In the genomic region with DNA sequence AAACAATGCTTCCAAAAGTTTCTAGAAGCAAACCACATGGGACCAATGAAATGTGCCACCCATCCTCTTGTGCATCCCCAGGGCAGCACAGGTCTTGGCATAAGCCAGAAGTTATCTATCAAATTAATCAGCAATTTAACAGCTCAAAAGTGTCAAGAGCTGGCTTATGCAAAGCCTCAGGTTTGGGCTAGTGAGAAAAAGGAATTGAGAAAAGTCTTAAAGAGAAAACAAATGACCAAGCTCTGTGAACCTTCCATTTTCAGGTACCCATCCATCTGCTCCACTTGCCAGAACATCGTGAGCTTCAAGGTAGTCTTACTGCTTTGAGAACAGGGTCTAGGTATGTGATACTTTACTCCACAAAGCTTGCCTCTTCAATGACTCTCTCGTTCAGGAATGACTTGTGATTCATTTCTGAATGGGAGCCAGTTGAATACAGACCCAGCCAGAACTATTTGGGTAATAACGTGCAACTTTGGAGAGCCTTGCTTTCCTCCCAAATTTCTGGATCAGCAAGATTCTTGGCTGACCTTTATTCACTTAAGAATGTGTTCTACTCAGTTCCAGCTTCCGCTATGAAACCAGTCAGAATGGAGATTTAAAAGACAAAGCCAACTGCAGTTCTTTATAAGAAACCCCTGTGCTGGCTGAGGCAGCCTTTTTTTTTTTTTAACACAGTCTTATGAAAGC, we compare ENCODE assay signal across 9 mouse cellular contexts. TPM values are rescaled to one million over a fixed set of nuclear protein-coding genes. Genes with fewer than 3 reads are reported as not detected.
A peak's percentile ranks its signal among the peaks of the same experiment; 100 is the strongest.
DNase-seq lines count a peak whose midpoint lies in the region; ATAC-seq and TF ChIP-seq lines count a peak whose summit lies in the region.
"Had no signal": no experiment of that assay in that cellular context is flagged by ENCODE, and none has a peak within 500 bp of the region (broad histone marks: within the 10 kb centered on the region; RNA-seq: fewer than 3 reads in every experiment).

No protein-coding gene starts in this region.

- H3K4me1 ChIP-seq in megakaryocyte, embryonic 14.5 days = peaks cover 97% of the 10 kb centered on the region
- peaks cover 45% of the 10 kb centered on the region for H3K4me1 ChIP-seq in embryonic fibroblast, embryonic 13.5 days (ENCODE audit: control insufficient read depth, insufficient read depth, low read length)
- H3K4me1 ChIP-seq in small intestine, adult 2 months (ENCODE audit: control insufficient read depth, insufficient read depth, insufficient read length, low read length) = peaks cover 10% of the 10 kb centered on the region; the same call in 1 of the 2 replicates

- H3K27me3 ChIP-seq in megakaryocyte, embryonic 14.5 days (replicated peaks) = no peaks in the 10 kb centered on the region
- no peaks in the 10 kb centered on the region for H3K27me3 ChIP-seq in small intestine, adult 2 months (ENCODE audit: control insufficient read depth, insufficient read depth, low read length)

- TF ChIP-seq POLR2A in embryonic fibroblast, embryonic 13.5 days (IDR thresholded peaks at IDR 0.05; ENCODE audit: low read depth, low read length) = no peak
- TF ChIP-seq POLR2A in small intestine, adult 2 months (IDR thresholded peaks at IDR 0.05; ENCODE audit: low read depth, low read length) = no peak

- peak; percentile 70 for DNase-seq in kidney, adult 9 months
- no peak for DNase-seq in layer of hippocampus, postnatal 14 days (ENCODE audit: low spot score in 2 of 2)
- DNase-seq in cerebellum, adult 18-20 months = no peak
- DNase-seq: thymus, postnatal 14 days had no signal

- 72% methylated on average over 4 of the region's 4 CpGs for WGBS in small intestine, adult 2 months

- TF ChIP-seq CTCF in embryonic fibroblast, embryonic 13.5 days (IDR thresholded peaks at IDR 0.05; ENCODE audit: borderline replicate concordance, insufficient read depth, low read length) = no peak
- TF ChIP-seq CTCF in small intestine, adult 2 months (IDR thresholded peaks at IDR 0.05; ENCODE audit: extremely low read depth, insufficient read length, insufficient replicate concordance, low read depth, low read length) = no peak

- ATAC-seq in megakaryocyte, adult 5-6 weeks (ENCODE audit: poor library complexity, severe bottlenecking) = no peak
- no peak for ATAC-seq in erythroblast, adult 5-6 weeks (replicated peaks; ENCODE audit: low FRiP score, poor library complexity, severe bottlenecking)

- H3K4me3 ChIP-seq in megakaryocyte, embryonic 14.5 days (replicated peaks) = peak overlapping the region; percentile 42
- H3K4me3 ChIP-seq in embryonic fibroblast, embryonic 13.5 days (ENCODE audit: insufficient read depth, low read length) = no peak overlapping the region
- no peak overlapping the region for H3K4me3 ChIP-seq in small intestine, adult 2 months (ENCODE audit: low read depth, low read length)

- peaks cover 83% of the 10 kb centered on the region for H3K36me3 ChIP-seq in megakaryocyte, embryonic 14.5 days (replicated peaks; ENCODE audit: low read length)
- peaks cover 12% of the 10 kb centered on the region for H3K36me3 ChIP-seq in small intestine, adult 2 months (ENCODE audit: control insufficient read depth, insufficient read depth, low read length)

- peak overlapping the region; percentile 97 for H3K27ac ChIP-seq in embryonic fibroblast, embryonic 13.5 days (ENCODE audit: insufficient read depth, low read length)
- H3K27ac ChIP-seq in small intestine, adult 2 months (ENCODE audit: insufficient read depth, low read depth, low read length) = peak overlapping the region; percentile 58

- no peaks in the 10 kb centered on the region for H3K9me3 ChIP-seq in megakaryocyte, embryonic 14.5 days

RNA-seq across cellular contexts. Expression of a gene that starts 56.5 kb away (rescaled TPM):
- 17.7 and 33.1 TPM in 2 replicates for polyA plus RNA-seq in megakaryocyte, embryonic 14.5 days (2012; ENCODE audit: insufficient read depth, low replicate concordance)
- 37.2 and 44.1 TPM in 2 replicates for total RNA-seq in megakaryocyte, adult 5-6 weeks (2015)
- total RNA-seq in megakaryocyte, adult 5-6 weeks (2017) = 38.1 and 57.9 TPM in 2 replicates
- 28.6 and 36.3 TPM in 2 replicates for polyA plus RNA-seq in embryonic fibroblast, embryonic 13.5 days (2011; ENCODE audit: insufficient read length, low read depth, missing spikeins)
- polyA plus RNA-seq in small intestine, adult 2 months (2012; rRNA removed) = 10.3 and 24.3 TPM in 2 replicates
- total RNA-seq in erythroblast, adult 5-6 weeks (2015; ENCODE audit: low replicate concordance) = 10.4 and 19.9 TPM in 2 replicates
- 31.5 and 53.4 TPM in 2 replicates for total RNA-seq in erythroblast, adult 5-6 weeks (2017; ENCODE audit: low replicate concordance)
- 10 to 100 TPM; 46.4 to 47.4 TPM for total RNA-seq in layer of hippocampus, postnatal 14 days (2021)
